Mouse (Mus musculus): ENCODE data around the gene 1700067K01Rik. TPM values are rescaled to one million over a fixed set of nuclear protein-coding genes. Genes with fewer than 3 reads are reported as not detected.

The 1700067K01Rik gene
- 0.13 and 0.21 TPM in 2 replicates for polyA plus RNA-seq (2012; rRNA removed)

- Histone ChIP-seq H3K4me3 (ENCODE audit: insufficient read depth, low read length) (no peak within 1 kb of the TSS), H3K4me1 (ENCODE audit: control insufficient read depth, insufficient read depth, low read length) (peaks cover 5% of the 10 kb centered on the region)
Measured at GRCm38 (mm10) chr8:84001281-84002000, at the start of gene 1700067K01Rik. Gene 1700067K01Rik, plus strand, starts transcription at chr8:84001502.

GRCm38 (mm10) chr8:83954749-83955105 is 46.6 kb upstream of the 1700067K01Rik start:
- TF ChIP-seq CTCF (IDR thresholded peaks at IDR 0.05; ENCODE audit: extremely low read depth, insufficient read depth, low read length) (no peak), POLR2A (IDR thresholded peaks at IDR 0.05; ENCODE audit: extremely low read depth, insufficient read depth, low read length) (no peak)
- Histone ChIP-seq H3K27ac (ENCODE audit: insufficient read depth, low read length) (no peak overlapping the region), H3K4me3 (ENCODE audit: insufficient read depth, low read length) (peak overlapping the region; percentile 38), H3K4me1 (ENCODE audit: control insufficient read depth, insufficient read depth, low read length) (no peaks in the 10 kb centered on the region)

More at GRCm38 (mm10) chr8:84001281-84002000, at the start of gene 1700067K01Rik:
- no peak within 1 kb of the TSS for H3K27ac ChIP-seq (ENCODE audit: insufficient read depth, low read length)
- TF ChIP-seq CTCF (IDR thresholded peaks at IDR 0.05; ENCODE audit: extremely low read depth, insufficient read depth, low read length) (no peak), POLR2A (IDR thresholded peaks at IDR 0.05; ENCODE audit: extremely low read depth, insufficient read depth, low read length) (no peak)

- TF ChIP-seq CTCF (IDR thresholded peaks at IDR 0.05; ENCODE audit: extremely low read depth, insufficient read depth, low read length) (peak; percentile 79), POLR2A (IDR thresholded peaks at IDR 0.05; ENCODE audit: extremely low read depth, insufficient read depth, low read length) (peak; percentile 44; the same call in 1 of the 2 replicates)
- no peaks in the 10 kb centered on the region for H3K4me1 ChIP-seq (ENCODE audit: control insufficient read depth, insufficient read depth, low read length)
- no peak within 1 kb of the TSS for H3K27ac ChIP-seq (ENCODE audit: insufficient read depth, low read length)
- peak within 1 kb of the TSS; percentile 38 for H3K4me3 ChIP-seq (ENCODE audit: insufficient read depth, low read length)
Measured at GRCm38 (mm10) chr8:83955106-83955957, 46.0 kb upstream of the 1700067K01Rik start, which contains the start of the genes Gm10644 and Asf1b. Gene Gm10644, minus strand, starts transcription at chr8:83955205. Gene Asf1b, plus strand, starts transcription at chr8:83955507.

GRCm38 (mm10) chr8:83955958-83956218 is 45.4 kb upstream of the 1700067K01Rik start:
- TF ChIP-seq CTCF (IDR thresholded peaks at IDR 0.05; ENCODE audit: extremely low read depth, insufficient read depth, low read length): no peak
- TF ChIP-seq POLR2A (IDR thresholded peaks at IDR 0.05; ENCODE audit: extremely low read depth, insufficient read depth, low read length): no peak
- no peak overlapping the region for H3K27ac ChIP-seq (ENCODE audit: insufficient read depth, low read length)
- H3K4me3 ChIP-seq (ENCODE audit: insufficient read depth, low read length): peak overlapping the region; percentile 24; the same call in 1 of the 2 replicates
- no peaks in the 10 kb centered on the region for H3K4me1 ChIP-seq (ENCODE audit: control insufficient read depth, insufficient read depth, low read length)

- no peak overlapping the region for H3K4me3 ChIP-seq (ENCODE audit: insufficient read depth, low read length)
- no peak overlapping the region for H3K27ac ChIP-seq (ENCODE audit: insufficient read depth, low read length)
- no peaks in the 10 kb centered on the region for H3K4me1 ChIP-seq (ENCODE audit: control insufficient read depth, insufficient read depth, low read length)
- 0 out of 2 replicates have a peak, but pooled peaks have one; percentile 14 for TF ChIP-seq CTCF (IDR thresholded peaks at IDR 0.05; ENCODE audit: extremely low read depth, insufficient read depth, low read length)
- no peak for TF ChIP-seq POLR2A (IDR thresholded peaks at IDR 0.05; ENCODE audit: extremely low read depth, insufficient read depth, low read length)
Measured at GRCm38 (mm10) chr8:83956789-83957188, 44.5 kb upstream of the 1700067K01Rik start.

GRCm38 (mm10) chr8:83964015-83964765 is 37.1 kb upstream of the 1700067K01Rik start:
- no peak overlapping the region for H3K4me3 ChIP-seq (ENCODE audit: insufficient read depth, low read length)
- H3K27ac ChIP-seq (ENCODE audit: insufficient read depth, low read length): no peak overlapping the region
- TF ChIP-seq CTCF (IDR thresholded peaks at IDR 0.05; ENCODE audit: extremely low read depth, insufficient read depth, low read length) (no peak), POLR2A (IDR thresholded peaks at IDR 0.05; ENCODE audit: extremely low read depth, insufficient read depth, low read length) (no peak)
- H3K4me1 ChIP-seq (ENCODE audit: control insufficient read depth, insufficient read depth, low read length): no peaks in the 10 kb centered on the region

- no peak overlapping the region for H3K4me3 ChIP-seq (ENCODE audit: insufficient read depth, low read length)
Measured at GRCm38 (mm10) chr8:83967701-83968100, 33.6 kb upstream of the 1700067K01Rik start.

GRCm38 (mm10) chr8:83971121-83971520 is 30.2 kb upstream of the 1700067K01Rik start:
- TF ChIP-seq CTCF (IDR thresholded peaks at IDR 0.05; ENCODE audit: extremely low read depth, insufficient read depth, low read length): no peak
- no peak for TF ChIP-seq POLR2A (IDR thresholded peaks at IDR 0.05; ENCODE audit: extremely low read depth, insufficient read depth, low read length)
- H3K4me1 ChIP-seq (ENCODE audit: control insufficient read depth, insufficient read depth, low read length): no peaks in the 10 kb centered on the region
- no peak overlapping the region for H3K4me3 ChIP-seq (ENCODE audit: insufficient read depth, low read length)
- H3K27ac ChIP-seq (ENCODE audit: insufficient read depth, low read length): no peak overlapping the region

More at GRCm38 (mm10) chr8:83967701-83968100, 33.6 kb upstream of the 1700067K01Rik start:
- no peaks in the 10 kb centered on the region for H3K4me1 ChIP-seq (ENCODE audit: control insufficient read depth, insufficient read depth, low read length)
- H3K27ac ChIP-seq (ENCODE audit: insufficient read depth, low read length): no peak overlapping the region
- TF ChIP-seq CTCF (IDR thresholded peaks at IDR 0.05; ENCODE audit: extremely low read depth, insufficient read depth, low read length): no peak
- TF ChIP-seq POLR2A (IDR thresholded peaks at IDR 0.05; ENCODE audit: extremely low read depth, insufficient read depth, low read length): no peak

- Histone ChIP-seq H3K4me3 (ENCODE audit: insufficient read depth, low read length) (peak overlapping the region; percentile 53; the same call in 1 of the 2 replicates), H3K27ac (ENCODE audit: insufficient read depth, low read length) (no peak overlapping the region), H3K4me1 (ENCODE audit: control insufficient read depth, insufficient read depth, low read length) (no peaks in the 10 kb centered on the region)
- TF ChIP-seq CTCF (IDR thresholded peaks at IDR 0.05; ENCODE audit: extremely low read depth, insufficient read depth, low read length) (no peak), POLR2A (IDR thresholded peaks at IDR 0.05; ENCODE audit: extremely low read depth, insufficient read depth, low read length) (no peak)
Measured at GRCm38 (mm10) chr8:83971661-83972060, 29.6 kb upstream of the 1700067K01Rik start.

All from cortical plate, adult 2 months (tissue).